Mouse (Mus musculus): ENCODE measurements at regions not wholly inside any gene's neighbourhood (a gene's known extent, or its start where the extent isn't known, plus 50 kb on each side); places are given as distances from the start of the nearest gene placed in this dataset.
A peak's percentile ranks its signal among the peaks of the same experiment; 100 is the strongest.

GRCm38 (mm10) chr19:50087277-50087676 lies 591.2 kb downstream of the Sorcs1 start:
- no peak for DNase-seq (ENCODE audit: low spot score)

- no peak for DNase-seq (ENCODE audit: low spot score)
Observed at GRCm38 (mm10) chr19:50077427-50078040, 600.9 kb downstream of the Sorcs1 start.

- DNase-seq (ENCODE audit: low spot score), result no peak
Observed at GRCm38 (mm10) chr19:50060448-50060847, 618.0 kb downstream of the Sorcs1 start.

- DNase-seq (ENCODE audit: low spot score), result no peak
Observed at GRCm38 (mm10) chr19:50052910-50053309, 625.5 kb downstream of the Sorcs1 start.

- no peak for DNase-seq (ENCODE audit: low spot score)
Observed at GRCm38 (mm10) chr19:50045761-50046160, 632.7 kb downstream of the Sorcs1 start.

GRCm38 (mm10) chr19:50013659-50014058 lies 664.8 kb downstream of the Sorcs1 start:
- DNase-seq (ENCODE audit: low spot score), result peak; percentile 11

- no peak for DNase-seq (ENCODE audit: low spot score)
Observed at GRCm38 (mm10) chr19:50005248-50005647, 673.2 kb downstream of the Sorcs1 start.

GRCm38 (mm10) chr19:49985826-49986225 lies 692.6 kb downstream of the Sorcs1 start:
- DNase-seq (ENCODE audit: low spot score), result no peak

- DNase-seq (ENCODE audit: low spot score), result no peak
Observed at GRCm38 (mm10) chr19:49966284-49966841, 712.1 kb downstream of the Sorcs1 start.

- no peak for DNase-seq (ENCODE audit: low spot score)
Observed at GRCm38 (mm10) chr19:49964679-49965078, 713.8 kb downstream of the Sorcs1 start.

GRCm38 (mm10) chr19:49958517-49958916 lies 719.9 kb downstream of the Sorcs1 start:
- DNase-seq (ENCODE audit: low spot score), result no peak

- DNase-seq (ENCODE audit: low spot score), result no peak
Observed at GRCm38 (mm10) chr19:49931202-49931601, 747.2 kb downstream of the Sorcs1 start.

GRCm38 (mm10) chr19:49911738-49912137 lies 766.7 kb downstream of the Sorcs1 start:
- DNase-seq (ENCODE audit: low spot score), result no peak

- no peak for DNase-seq (ENCODE audit: low spot score)
Observed at GRCm38 (mm10) chr19:49880241-49880640, 798.2 kb downstream of the Sorcs1 start.

GRCm38 (mm10) chr19:49860761-49861160 lies 817.7 kb downstream of the Sorcs1 start:
- peak; percentile 4 for DNase-seq (ENCODE audit: low spot score)

- DNase-seq (ENCODE audit: low spot score), result no peak
Observed at GRCm38 (mm10) chr19:49855481-49856035, 822.9 kb downstream of the Sorcs1 start.

- no peak for DNase-seq (ENCODE audit: low spot score)
Observed at GRCm38 (mm10) chr19:49841984-49842383, 836.5 kb downstream of the Sorcs1 start.

GRCm38 (mm10) chr19:49839153-49839911 lies 839.1 kb downstream of the Sorcs1 start:
- no peak for DNase-seq (ENCODE audit: low spot score)

GRCm38 (mm10) chr19:49830918-49831317 lies 847.5 kb downstream of the Sorcs1 start:
- DNase-seq (ENCODE audit: low spot score), result no peak

- DNase-seq (ENCODE audit: low spot score), result no peak
Observed at GRCm38 (mm10) chr19:49805636-49806397, 872.6 kb downstream of the Sorcs1 start.
